Mouse (Mus musculus) brain, adult 10 weeks (tissue): Measurements from ENCODE around the gene Tle6. TPM values are rescaled to one million over a fixed set of nuclear protein-coding genes. Genes with fewer than 3 reads are reported as not detected.

Experiments used
- polyA plus RNA-seq: library from polyadenylated mRNA; stranded (reverse); fragments of 350-450 nt; fragmentation: Illumina TruSeq; extraction: RNeasy Lipid Tissue Mini Kit (QIAGEN cat#74804); gene quantifications from one replicate; pipeline ENCODE4 v1.2.3, GENCODE M21; 2015; ENCODE audit warnings: low read depth, low replicate concordance

The Tle6 gene
- polyA plus RNA-seq, result 9.8 TPM

DNA sequence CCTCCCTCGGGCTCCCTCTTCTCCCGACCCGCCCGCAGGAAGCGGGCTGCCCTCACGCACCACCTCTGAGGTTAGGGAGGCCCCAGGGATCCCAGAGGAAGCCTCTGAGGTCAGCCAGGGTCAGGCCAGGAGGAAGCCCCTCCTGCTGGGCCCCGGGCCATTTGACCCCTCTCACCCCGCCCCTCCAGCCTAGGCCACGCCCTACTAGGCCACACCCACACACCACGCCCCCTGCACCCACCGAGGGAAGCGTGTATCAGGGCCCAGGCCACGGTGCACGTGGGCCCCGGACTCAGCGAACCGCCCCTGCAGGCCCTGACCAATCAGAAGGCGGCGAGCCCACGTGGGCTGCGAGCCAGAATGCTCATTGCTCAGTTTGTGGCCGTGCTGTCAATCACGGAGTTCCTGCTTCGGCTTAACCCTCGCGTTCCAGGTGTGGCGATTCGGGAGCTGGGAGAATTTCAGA, at the start of gene Tle6:
TSS of gene Tle6 (minus strand) at position 336 of the 466 bp plus-strand sequence.

DNA sequence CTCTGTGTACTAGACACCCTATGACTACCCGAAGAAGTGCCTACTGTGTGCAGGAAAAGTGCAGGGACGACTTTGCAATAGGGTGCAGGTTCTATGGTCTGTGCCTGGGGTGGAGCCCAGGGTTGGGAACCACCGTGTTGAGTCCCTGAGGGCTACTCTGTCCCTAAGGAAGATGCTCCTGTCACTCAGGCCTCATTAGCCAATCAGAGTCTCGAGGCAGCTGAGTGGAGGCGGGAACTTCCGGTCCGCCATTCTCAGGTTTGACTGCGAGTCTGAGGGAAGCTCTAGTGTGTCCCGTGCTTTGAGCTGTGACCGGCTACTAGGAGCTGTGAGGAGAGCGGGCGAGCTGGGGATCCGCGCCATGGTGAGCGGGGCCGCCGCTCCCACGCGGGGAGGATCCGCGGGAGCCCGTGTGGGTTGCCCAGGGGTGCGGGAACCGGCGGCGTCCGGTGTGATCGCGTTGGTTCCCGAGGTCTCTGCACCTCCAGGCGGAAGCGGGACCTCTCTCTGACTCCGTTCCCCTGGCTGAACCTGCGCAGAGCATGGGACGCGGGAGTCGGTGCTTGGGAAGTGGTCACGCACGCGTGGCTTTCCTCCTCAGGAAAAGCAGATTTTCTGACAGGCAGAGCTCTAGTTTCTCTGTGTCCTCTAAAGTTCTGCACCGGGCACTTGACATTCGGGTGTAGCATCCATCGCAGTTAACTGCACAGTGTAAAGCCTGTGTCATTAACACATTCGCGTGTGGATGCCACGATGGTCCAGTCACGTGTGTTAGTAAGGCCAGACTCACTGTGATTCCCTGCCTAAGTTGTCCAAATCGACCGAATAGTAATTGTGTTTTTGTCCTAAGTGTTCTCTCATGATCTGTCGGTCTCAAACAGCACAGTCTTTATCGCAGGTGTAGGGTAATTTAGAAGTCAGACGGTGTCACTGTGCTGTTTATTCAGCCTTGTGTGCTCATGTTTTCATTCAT, 48.2 kb upstream of the Tle6 start, which contains the start of gene Gm10778:
TSS of gene Gm10778 (plus strand) at position 257 of the 973 bp plus-strand sequence.

DNA sequence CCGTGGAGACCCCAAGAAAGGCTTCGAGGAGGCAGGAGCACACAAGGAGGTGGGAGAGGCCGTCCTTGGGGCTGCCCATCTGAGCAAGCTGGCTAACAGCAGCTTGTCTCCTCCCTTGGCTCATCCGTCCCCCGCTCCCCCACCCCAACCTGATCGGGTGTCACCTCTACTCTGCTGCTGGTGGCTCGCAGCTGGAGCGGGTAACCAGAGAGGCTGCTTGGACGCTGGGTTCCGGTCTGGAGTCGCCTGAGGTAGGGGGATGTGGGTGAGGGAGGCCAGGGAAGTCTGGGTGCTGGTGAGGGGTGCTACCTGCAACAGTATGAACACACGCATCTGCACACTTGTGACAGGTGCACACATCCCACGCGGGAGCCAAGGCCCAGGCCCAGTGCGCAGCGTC, 27.5 kb upstream of the Tle6 start, which contains the start of gene Ankrd24:
TSS of gene Ankrd24 (plus strand) at position 151 of the 400 bp plus-strand sequence.

DNA sequence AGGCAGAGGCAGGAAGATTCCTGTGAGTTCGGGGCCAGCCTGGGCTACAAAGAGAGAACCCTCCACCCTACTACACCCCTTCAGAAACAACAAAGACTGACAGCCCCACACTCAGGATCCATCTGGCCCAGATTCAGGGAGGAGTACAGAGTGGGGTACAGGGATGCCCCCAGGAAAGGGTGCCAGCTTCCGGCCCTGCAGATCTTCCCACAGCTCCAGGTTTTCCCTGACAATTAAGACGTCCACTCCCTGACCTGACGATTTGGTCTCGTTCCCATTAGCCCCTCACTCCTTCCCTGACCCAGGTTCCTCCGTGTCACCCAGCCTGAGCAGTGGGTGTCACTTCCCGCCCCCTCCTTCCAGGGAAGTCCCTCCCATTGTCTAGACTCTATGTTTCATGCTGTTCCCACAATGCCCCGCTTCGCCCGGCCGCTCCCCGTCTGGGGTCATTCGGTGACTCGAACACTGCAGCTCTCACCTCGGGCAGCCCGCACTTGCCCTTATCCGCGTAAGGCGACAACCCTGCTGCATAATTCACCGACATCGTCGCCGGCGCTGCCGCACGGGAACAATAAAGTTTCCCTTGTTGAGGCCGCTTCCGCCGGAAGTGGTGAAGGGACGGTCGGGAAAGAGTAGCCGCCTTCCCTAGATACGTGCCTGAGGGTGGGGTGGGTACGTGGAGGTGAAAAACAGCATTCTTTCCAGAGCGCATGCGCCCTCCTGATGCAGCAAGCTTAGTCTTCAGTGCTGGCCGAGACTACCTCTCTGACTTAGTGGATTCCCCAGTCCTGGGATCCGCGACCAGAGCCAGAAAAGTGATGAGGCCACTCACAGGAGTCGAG, 26.3 kb upstream of the Tle6 start, which contains the start of gene Sirt6:
TSS of gene Sirt6 (minus strand) at position 804 of the 842 bp plus-strand sequence.

DNA sequence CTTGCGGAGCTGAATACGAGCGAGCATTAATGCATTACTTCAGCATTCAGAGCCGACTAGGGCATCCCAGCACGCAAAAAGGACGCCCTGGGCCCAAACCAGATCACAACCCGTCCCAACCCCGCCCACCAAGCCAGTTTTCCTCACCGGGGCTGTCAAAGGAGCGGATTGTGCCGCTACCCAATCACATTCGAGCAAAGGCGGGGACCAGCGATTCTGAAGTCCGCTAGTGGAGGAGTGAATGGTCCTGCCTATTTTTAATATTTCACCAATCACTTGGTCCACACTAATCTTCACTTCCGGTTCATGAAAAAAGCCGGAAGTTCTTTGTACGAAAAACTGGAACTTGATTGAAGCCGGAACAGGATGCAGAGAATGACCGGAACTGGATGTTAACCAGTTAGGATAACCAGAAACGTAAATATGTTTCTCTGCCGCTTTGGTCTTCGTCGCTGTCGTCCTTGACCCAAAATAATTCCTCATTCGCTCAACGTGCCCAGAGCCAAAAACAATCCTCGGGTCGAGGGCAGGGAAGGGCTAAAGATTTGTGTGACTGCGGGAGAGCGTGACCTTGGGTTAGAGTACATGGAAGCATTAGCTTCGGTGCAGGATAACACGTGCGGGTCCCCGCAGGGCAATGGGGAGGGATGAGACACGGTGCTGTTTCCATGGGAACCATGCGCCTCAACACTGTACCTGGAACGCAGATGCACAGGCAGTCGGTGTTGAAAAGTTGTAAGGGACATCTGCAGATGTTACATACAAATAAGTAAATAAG, 5.3 kb upstream of the Tle6 start, which contains the start of gene BC025920:
TSS of gene BC025920 (plus strand) at position 297 of the 778 bp plus-strand sequence.

DNA sequence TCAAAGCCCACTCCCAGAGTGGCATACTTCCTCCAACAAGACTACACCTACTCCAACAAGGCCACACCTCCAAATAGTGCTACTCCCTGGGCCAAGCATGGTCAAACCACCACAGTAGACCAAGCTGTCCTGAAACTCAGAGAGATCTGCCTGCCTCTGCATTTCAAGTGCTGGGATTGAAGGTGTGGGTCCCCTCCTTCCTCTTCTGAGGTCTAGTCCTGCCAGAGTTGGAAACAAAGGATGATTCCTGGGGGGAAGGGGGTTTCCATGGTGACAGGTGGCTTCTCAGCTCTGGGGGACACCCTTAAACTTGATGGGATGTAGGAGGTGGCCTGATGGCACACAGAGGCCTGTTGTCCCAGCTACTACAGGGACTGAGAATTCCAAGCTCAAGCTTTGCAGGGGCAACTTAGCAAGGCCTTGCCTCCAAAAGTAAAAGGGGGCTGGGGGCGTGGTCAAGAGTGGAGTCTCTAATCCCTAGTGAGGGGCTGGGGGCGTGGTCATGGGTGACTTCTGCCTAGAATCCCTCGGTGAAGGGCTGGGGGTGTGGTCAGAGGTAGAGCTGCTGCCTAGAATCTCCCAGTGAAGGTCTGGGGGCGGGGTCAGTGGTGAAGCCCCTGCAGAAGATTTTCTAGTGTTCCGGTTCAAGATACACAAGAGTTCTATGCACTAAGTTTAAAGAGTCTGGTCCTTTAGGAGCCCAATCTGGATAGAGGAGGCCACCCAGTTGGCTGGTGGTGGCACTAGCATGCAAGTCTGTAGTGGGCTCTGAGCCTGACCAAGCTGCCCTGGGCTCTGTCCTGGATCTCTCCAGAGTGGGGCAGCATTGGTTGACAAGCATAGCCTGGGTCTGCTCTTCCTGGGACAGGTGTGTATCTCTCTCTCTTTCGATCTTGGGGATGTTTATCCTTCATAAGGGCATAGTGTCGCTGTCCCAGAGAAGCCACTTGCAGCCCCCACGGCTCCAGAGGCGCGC, 26.5 kb downstream of the Tle6 start, which contains the start of gene Tle2:
TSS of gene Tle2 (plus strand) at position 481 of the 976 bp plus-strand sequence.

DNA sequence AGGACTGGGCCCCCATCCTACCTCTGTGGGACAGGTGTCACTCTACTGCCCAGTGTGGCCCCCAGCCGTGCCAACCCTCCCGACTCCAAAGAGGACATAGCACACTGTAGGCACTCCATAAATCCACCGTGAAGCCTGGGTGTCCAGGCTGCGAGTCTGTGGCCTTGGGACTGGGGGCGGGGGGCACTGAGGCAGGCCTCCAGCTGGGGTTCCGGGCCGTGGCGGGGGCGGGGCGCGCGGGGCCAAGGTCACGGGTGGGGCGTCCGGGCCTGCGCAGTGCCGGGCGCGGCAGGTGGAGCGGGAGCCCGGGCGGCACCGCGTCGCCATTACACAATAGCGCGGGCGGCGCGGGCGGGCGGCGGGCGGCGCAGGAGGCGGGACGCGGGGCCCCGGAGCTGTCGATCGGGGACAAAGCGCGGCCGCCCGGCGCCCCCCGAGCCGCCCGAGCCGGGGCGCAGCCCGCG, 41.7 kb downstream of the Tle6 start, which contains the start of gene Aes:
TSS of gene Aes (plus strand) at position 326 of the 464 bp plus-strand sequence.

DNA sequence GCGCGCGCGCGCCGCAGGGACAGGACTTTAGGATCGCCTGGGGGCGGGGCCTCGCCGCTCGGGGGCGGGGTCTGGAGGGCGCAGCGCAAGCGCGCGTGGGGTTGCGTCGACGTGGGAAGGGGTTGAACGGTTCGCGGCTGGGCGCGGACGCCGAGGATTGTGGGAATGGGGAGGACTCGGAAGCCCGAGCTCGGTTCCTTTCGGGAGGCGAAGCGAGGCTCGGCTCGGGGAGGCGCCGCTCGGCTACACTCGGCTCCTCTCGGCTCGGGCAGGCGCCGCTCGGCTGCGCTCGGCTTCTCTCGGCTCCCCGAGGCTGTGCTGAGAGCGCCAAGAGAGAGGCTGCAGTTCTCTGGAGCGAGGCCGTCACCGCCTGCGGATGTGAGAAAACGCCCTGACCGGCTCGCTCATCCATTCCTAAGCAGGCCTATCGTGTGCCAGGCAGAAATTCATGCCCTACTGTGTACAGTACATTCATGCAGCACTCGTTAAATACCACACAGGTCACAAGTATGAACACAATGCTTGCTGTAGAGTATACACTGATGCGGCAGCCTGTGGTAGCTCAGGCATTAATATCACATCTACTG, 55.6 kb downstream of the Tle6 start, which contains the start of gene Gna11:
TSS of gene Gna11 (minus strand) at position 30 of the 587 bp plus-strand sequence.

Other genes starting within 250 kb of the Tle6 start
- 19.9 TPM for gene Mfsd12, start 243.6 kb downstream of the Tle6 start, polyA plus RNA-seq
- not detected for gene 4930404N11Rik, start 235.3 kb downstream of the Tle6 start, polyA plus RNA-seq
- 48.4 TPM for gene Fzr1, start 222.6 kb downstream of the Tle6 start, polyA plus RNA-seq
- 94.1 TPM for gene Dohh, start 216.6 kb downstream of the Tle6 start, polyA plus RNA-seq
- 5.0 TPM for gene Gm48551, start 216.6 kb downstream of the Tle6 start, polyA plus RNA-seq
- gene Gm48552, start 212.1 kb downstream of the Tle6 start, polyA plus RNA-seq, result 3.5 TPM
- gene Smim24, start 208.0 kb downstream of the Tle6 start, polyA plus RNA-seq, result 2.5 TPM
- gene Nfic, start 145.4 kb downstream of the Tle6 start, polyA plus RNA-seq, result 52.1 TPM
- 123 TPM for gene Celf5, start 118.4 kb downstream of the Tle6 start, polyA plus RNA-seq
- gene Ncln, start 104.7 kb downstream of the Tle6 start, polyA plus RNA-seq, result 61.7 TPM
- 0.61 TPM for gene S1pr4, start 100.9 kb downstream of the Tle6 start, polyA plus RNA-seq
- gene Gna15, start 76.8 kb downstream of the Tle6 start, polyA plus RNA-seq, result 1.9 TPM
- gene Gna11, start 55.9 kb downstream of the Tle6 start, polyA plus RNA-seq, result 82.4 TPM
- 686 TPM for gene Aes, start 41.6 kb downstream of the Tle6 start, polyA plus RNA-seq
- 28.6 TPM for gene Tle2, start 26.5 kb downstream of the Tle6 start, polyA plus RNA-seq
- 4.6 TPM for gene BC025920, start 5.2 kb upstream of the Tle6 start, polyA plus RNA-seq
- 17.1 TPM for gene Sirt6, start 26.7 kb upstream of the Tle6 start, polyA plus RNA-seq
- 56.0 TPM for gene Ankrd24, start 27.5 kb upstream of the Tle6 start, polyA plus RNA-seq
- gene Gm10778, start 48.0 kb upstream of the Tle6 start, polyA plus RNA-seq, result 6.6 TPM
- gene Zfp433, start 103.8 kb upstream of the Tle6 start, polyA plus RNA-seq, result 9.5 TPM
- 18.6 TPM for gene Gm3055, start 170.1 kb upstream of the Tle6 start, polyA plus RNA-seq
- 2.2 TPM for gene Gm4767, start 211.1 kb upstream of the Tle6 start, polyA plus RNA-seq